Mouse (Mus musculus) embryonic facial prominence, embryonic 11.5 days (tissue): ENCODE results near the gene Fam160a1. TPM values are rescaled to one million over a fixed set of nuclear protein-coding genes. Genes with fewer than 3 reads are reported as not detected.

Source experiments
- ATAC-seq: fragments of 200-750 bp; cut with Nextera tagmentation; replicated peaks from 2 replicates; pipeline ENCODE4 v1.8.0; 2017; ENCODE audit warnings: low read depth; ENCODE audit not compliant: insufficient number of reproducible peaks, low FRiP score, low TSS enrichment
- DNase-seq: peaks from one replicate; pipeline ENCODE4 v3.0.0-alpha.2; 2015; ENCODE audit warnings: low spot score
- H3K27ac ChIP-seq: fragments of 300-500 bp; sonication (generic); replicated peaks from 2 replicates; pipeline ENCODE4 v1.5.1; 2014; ENCODE audit warnings: mild to moderate bottlenecking, low read depth, low read length, control low read depth
- H3K27me3 ChIP-seq: fragments of 300-500 bp; sonication (generic); 2 replicates; pipeline ENCODE4 v1.6.1; 2014; ENCODE audit warnings: mild to moderate bottlenecking, low read length, moderate library complexity, mixed read lengths; ENCODE audit not compliant: control insufficient read depth, insufficient read depth
- H3K36me3 ChIP-seq: fragments of 300-500 bp; sonication (generic); replicated peaks from 2 replicates; pipeline ENCODE4 v1.6.1; 2014; ENCODE audit warnings: low read depth, mild to moderate bottlenecking, low read length, moderate library complexity, mixed read lengths; ENCODE audit not compliant: control insufficient read depth, insufficient read depth
- H3K4me1 ChIP-seq: fragments of 300-500 bp; sonication (generic); 2 replicates; pipeline ENCODE4 v1.6.1; 2014; ENCODE audit warnings: low read length, mixed read lengths; ENCODE audit not compliant: control insufficient read depth, insufficient read depth
- H3K4me2 ChIP-seq: fragments of 300-500 bp; sonication (generic); 2 replicates; pipeline ENCODE4 v1.6.1; 2014; ENCODE audit warnings: low read depth, mild to moderate bottlenecking, control low read depth, low read length, moderate library complexity
- H3K4me3 ChIP-seq: fragments of 300-500 bp; sonication (generic); 2 replicates; pipeline ENCODE4 v1.5.1; 2014; ENCODE audit warnings: low read depth, low read length, control low read depth
- H3K9ac ChIP-seq: fragments of 300-500 bp; sonication (generic); replicated peaks from 2 replicates; pipeline ENCODE4 v1.6.1; 2014; ENCODE audit warnings: mild to moderate bottlenecking, control low read depth, low read length
- H3K9me3 ChIP-seq: fragments of 300-500 bp; sonication (generic); replicated peaks from 2 replicates; pipeline ENCODE4 v1.6.1; 2016; ENCODE audit warnings: mild to moderate bottlenecking, low read length, inconsistent platforms, mixed read lengths; ENCODE audit not compliant: control insufficient read depth
- WGBS: fragments of 180-500 bp; shearing (Covaris S2); extraction: QIAGEN DNeasy Blood & Tissue Kit; methylation state at CpG from one replicate; pipeline ENCODE4 v1.1.7; 2014; 5-methylcytosine and 5-hydroxymethylcytosine counted together
- polyA plus RNA-seq: library from polyadenylated mRNA; unstranded; fragments of >200 nt; fragmentation: Nextera tagmentation; extraction: Ambion mirVana; gene quantifications from 2 replicates; pipeline ENCODE4 v1.2.1, GENCODE M21; 2014

Gene Fam160a1
- polyA plus RNA-seq, 1 experiment from 2014 or later: 1.6 TPM

GRCm38 (mm10) chr3:85841454-85842176 is 24.5 kb upstream of the Fam160a1 start:
- H3K27me3 ChIP-seq: no peaks in the 10 kb centered on the region
- H3K9me3 ChIP-seq: no peaks in the 10 kb centered on the region
- H3K4me1 ChIP-seq: no peaks in the 10 kb centered on the region; the same call in 1 of the 2 replicates
- H3K4me3 ChIP-seq: no peak overlapping the region
- H3K27ac ChIP-seq: no peak overlapping the region
- no peak overlapping the region for H3K4me2 ChIP-seq
- 46% methylated on average over 2 of the region's 2 CpGs for WGBS
- ATAC-seq (no peak), DNase-seq (peak; percentile 49)
- no peak overlapping the region for H3K9ac ChIP-seq
- no peaks in the 10 kb centered on the region for H3K36me3 ChIP-seq

GRCm38 (mm10) chr3:85833627-85834026 is 16.5 kb upstream of the Fam160a1 start:
- DNase-seq: no peak
- Histone ChIP-seq H3K4me1 (no peaks in the 10 kb centered on the region), H3K4me2 (no peak overlapping the region), H3K9me3 (no peaks in the 10 kb centered on the region), H3K36me3 (no peaks in the 10 kb centered on the region), H3K9ac (no peak overlapping the region), H3K27ac (no peak overlapping the region), H3K27me3 (no peaks in the 10 kb centered on the region), H3K4me3 (no peak overlapping the region)
- 87% methylated on average over 1 of the region's 1 CpGs for WGBS
- ATAC-seq: no peak

- Histone ChIP-seq H3K27ac (no peak overlapping the region), H3K36me3 (no peaks in the 10 kb centered on the region), H3K4me2 (no peak overlapping the region), H3K27me3 (no peaks in the 10 kb centered on the region), H3K4me1 (no peaks in the 10 kb centered on the region), H3K9ac (no peak overlapping the region), H3K9me3 (no peaks in the 10 kb centered on the region), H3K4me3 (no peak overlapping the region)
- ATAC-seq (no peak), DNase-seq (no peak)
- 85% methylated on average over 10 of the region's 10 CpGs for WGBS
Measured at GRCm38 (mm10) chr3:85832490-85833155, 15.5 kb upstream of the Fam160a1 start.

- no peaks in the 10 kb centered on the region for H3K9me3 ChIP-seq
- H3K9ac ChIP-seq: no peak overlapping the region
- 83% methylated on average over 1 of the region's 1 CpGs for WGBS
- no peak overlapping the region for H3K27ac ChIP-seq
- ATAC-seq: no peak
- no peaks in the 10 kb centered on the region for H3K27me3 ChIP-seq
- H3K4me1 ChIP-seq: no peaks in the 10 kb centered on the region
- H3K4me3 ChIP-seq: no peak overlapping the region
- H3K36me3 ChIP-seq: no peaks in the 10 kb centered on the region
- H3K4me2 ChIP-seq: no peak overlapping the region
- no peak for DNase-seq
Measured at GRCm38 (mm10) chr3:85831785-85832184, 14.7 kb upstream of the Fam160a1 start.

DNA sequence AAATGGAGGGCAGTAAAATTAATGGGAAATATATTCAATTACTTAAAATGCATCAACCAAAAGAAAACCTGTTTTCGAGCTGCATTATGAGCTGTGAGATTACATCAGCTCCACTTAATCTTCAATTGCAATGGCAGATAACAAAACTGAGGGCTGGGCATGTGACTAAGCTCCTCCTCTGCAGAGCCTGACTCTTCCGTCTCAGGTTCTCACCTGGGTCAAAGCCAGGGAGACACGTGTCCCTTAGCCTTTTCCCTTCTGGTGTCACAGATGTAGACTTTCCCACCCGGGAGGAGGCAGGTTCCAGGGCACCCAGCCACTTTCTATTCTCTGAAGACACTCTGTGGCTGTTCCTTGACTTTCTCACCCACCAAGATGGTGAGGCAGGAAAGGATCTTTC is 12.0 kb upstream of the Fam160a1 start:
- DNase-seq (no peak), ATAC-seq (no peak)
- Histone ChIP-seq H3K4me3 (no peak overlapping the region), H3K27me3 (no peaks in the 10 kb centered on the region), H3K4me1 (no peaks in the 10 kb centered on the region), H3K4me2 (no peak overlapping the region), H3K9ac (no peak overlapping the region), H3K36me3 (no peaks in the 10 kb centered on the region), H3K9me3 (no peaks in the 10 kb centered on the region), H3K27ac (no peak overlapping the region)
- 69% methylated on average over 4 of the region's 4 CpGs for WGBS

- Histone ChIP-seq H3K4me2 (no peak overlapping the region), H3K4me1 (no peaks in the 10 kb centered on the region), H3K9ac (no peak overlapping the region), H3K9me3 (no peaks in the 10 kb centered on the region), H3K27ac (no peak overlapping the region), H3K36me3 (no peaks in the 10 kb centered on the region), H3K4me3 (no peak overlapping the region), H3K27me3 (no peaks in the 10 kb centered on the region)
- ATAC-seq (no peak), DNase-seq (no peak)
- WGBS: 80% methylated on average over 6 of the region's 6 CpGs
Measured at GRCm38 (mm10) chr3:85827815-85828214, 10.7 kb upstream of the Fam160a1 start.

GRCm38 (mm10) chr3:85827283-85827682 is 10.2 kb upstream of the Fam160a1 start:
- no peaks in the 10 kb centered on the region for H3K9me3 ChIP-seq
- no peak overlapping the region for H3K27ac ChIP-seq
- H3K36me3 ChIP-seq: no peaks in the 10 kb centered on the region
- ATAC-seq (no peak), DNase-seq (no peak)
- H3K9ac ChIP-seq: no peak overlapping the region
- H3K27me3 ChIP-seq: no peaks in the 10 kb centered on the region
- 79% methylated on average over 4 of the region's 4 CpGs for WGBS
- no peak overlapping the region for H3K4me2 ChIP-seq
- H3K4me3 ChIP-seq: no peak overlapping the region
- no peaks in the 10 kb centered on the region for H3K4me1 ChIP-seq

GRCm38 (mm10) chr3:85820839-85821548 is 3.9 kb upstream of the Fam160a1 start:
- H3K4me1 ChIP-seq: no peaks in the 10 kb centered on the region
- H3K27me3 ChIP-seq: no peaks in the 10 kb centered on the region
- H3K9ac ChIP-seq: no peak overlapping the region
- no peak overlapping the region for H3K4me3 ChIP-seq
- H3K36me3 ChIP-seq: no peaks in the 10 kb centered on the region
- DNase-seq: no peak
- H3K9me3 ChIP-seq: no peaks in the 10 kb centered on the region
- ATAC-seq: no peak
- WGBS: 75% methylated on average over 15 of the region's 15 CpGs
- H3K27ac ChIP-seq: no peak overlapping the region
- no peak overlapping the region for H3K4me2 ChIP-seq
